Mouse (Mus musculus) ES-Bruce4 (cell line): ENCODE data around the gene Kmt2d. TPM values are rescaled to one million over a fixed set of nuclear protein-coding genes. Genes with fewer than 3 reads are reported as not detected.
A peak's percentile ranks its signal among the peaks of the same experiment; 100 is the strongest.

ENCODE experiments used
- H3K27ac ChIP-seq: 2 replicates; pipeline ENCODE4 v1.5.1; 2012; ENCODE audit warnings: low read length, inconsistent platforms; ENCODE audit not compliant: insufficient read depth
- H3K27me3 ChIP-seq: 2 replicates; pipeline ENCODE4 v1.6.1; 2012; ENCODE audit warnings: mild to moderate bottlenecking, low read length, inconsistent platforms; ENCODE audit not compliant: control insufficient read depth, poor library complexity, insufficient read depth, severe bottlenecking
- H3K36me3 ChIP-seq: 2 replicates; pipeline ENCODE4 v1.6.1; 2012; ENCODE audit warnings: inconsistent platforms, mild to moderate bottlenecking, low read length, moderate library complexity; ENCODE audit not compliant: control insufficient read depth, poor library complexity, insufficient read depth, severe bottlenecking
- H3K4me1 ChIP-seq: one replicate; pipeline ENCODE4 v1.8.1; 2011; ENCODE audit warnings: low read length; ENCODE audit not compliant: control insufficient read depth, insufficient read depth
- H3K4me3 ChIP-seq: 2 replicates; pipeline ENCODE4 v1.5.1; 2011; ENCODE audit warnings: low read depth, mild to moderate bottlenecking, low read length
- H3K9ac ChIP-seq: 2 replicates; pipeline ENCODE4 v1.6.1; 2012; ENCODE audit warnings: low read depth, mild to moderate bottlenecking, inconsistent platforms; ENCODE audit not compliant: poor library complexity, severe bottlenecking
- H3K9me3 ChIP-seq: replicated peaks from 2 replicates; pipeline ENCODE4 v1.6.1; 2012; ENCODE audit warnings: mild to moderate bottlenecking, low read length, inconsistent platforms; ENCODE audit not compliant: control insufficient read depth, poor library complexity, insufficient read depth, severe bottlenecking
- CTCF ChIP-seq: IDR thresholded peaks from one replicate; pipeline ENCODE4 v1.8.1; 2011; ENCODE audit warnings: low read depth, low read length
- EP300 ChIP-seq: IDR thresholded peaks from 2 replicates; pipeline ENCODE4 v1.6.1; 2011; ENCODE audit warnings: low read depth, low read length; ENCODE audit not compliant: insufficient read depth
- POLR2A ChIP-seq: IDR thresholded peaks from one replicate; pipeline ENCODE4 v1.8.1; 2011; ENCODE audit warnings: low read length; ENCODE audit not compliant: insufficient read depth
- polyA plus RNA-seq: library from polyadenylated mRNA; stranded (reverse); fragments of >200 nt; gene quantifications from 2 replicates; pipeline ENCODE4 v1.2.4, GENCODE M21; 2011; ENCODE audit warnings: low read depth; ENCODE audit not compliant: missing spikeins, insufficient read depth, insufficient read length

The Kmt2d gene
- polyA plus RNA-seq, 1 experiment, result 51.9 TPM

GRCm38 (mm10) chr15:98837006-98837742 lies 33.8 kb downstream of the Kmt2d start:
- H3K27ac ChIP-seq, result no peak overlapping the region
- TF ChIP-seq CTCF (no peak), EP300 (no peak), POLR2A (no peak)
- no peaks in the 10 kb centered on the region for H3K4me1 ChIP-seq
- no peaks in the 10 kb centered on the region for H3K27me3 ChIP-seq
- no peak overlapping the region for H3K9ac ChIP-seq
- H3K36me3 ChIP-seq, result peaks cover 44% of the 10 kb centered on the region
- H3K4me3 ChIP-seq, result no peak overlapping the region
- H3K9me3 ChIP-seq, result no peaks in the 10 kb centered on the region

DNA sequence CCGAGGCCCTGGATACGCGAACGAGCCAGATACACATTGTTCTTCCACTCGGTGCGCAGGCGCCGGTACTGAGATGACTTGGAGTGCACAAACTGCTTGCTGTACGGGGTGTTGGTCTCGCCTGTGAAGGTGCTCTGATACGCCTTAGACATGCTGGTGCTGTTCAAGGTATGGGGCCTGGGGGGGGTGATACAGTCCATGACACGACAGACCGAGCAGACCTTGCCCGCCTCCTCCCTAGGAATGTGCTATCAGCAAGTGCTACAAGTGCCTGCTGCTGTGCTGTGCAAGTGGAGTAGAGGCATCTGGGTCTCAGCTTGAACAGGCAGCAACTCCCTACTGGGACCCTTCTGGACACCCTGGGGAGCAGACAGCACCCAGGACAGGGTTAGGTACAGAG lies 35.7 kb downstream of the Kmt2d start:
- TF ChIP-seq POLR2A (no peak), EP300 (no peak), CTCF (no peak)
- Histone ChIP-seq H3K4me3 (no peak overlapping the region), H3K9me3 (no peaks in the 10 kb centered on the region), H3K27ac (no peak overlapping the region), H3K9ac (no peak overlapping the region), H3K4me1 (no peaks in the 10 kb centered on the region), H3K36me3 (peaks cover 39% of the 10 kb centered on the region), H3K27me3 (no peaks in the 10 kb centered on the region)

GRCm38 (mm10) chr15:98834059-98834458 lies 36.9 kb downstream of the Kmt2d start:
- H3K27ac ChIP-seq, result no peak overlapping the region
- TF ChIP-seq POLR2A (no peak), EP300 (no peak), CTCF (no peak)
- no peak overlapping the region for H3K4me3 ChIP-seq
- no peaks in the 10 kb centered on the region for H3K9me3 ChIP-seq
- no peaks in the 10 kb centered on the region for H3K4me1 ChIP-seq
- H3K9ac ChIP-seq, result no peak overlapping the region
- H3K36me3 ChIP-seq, result peaks cover 39% of the 10 kb centered on the region
- H3K27me3 ChIP-seq, result no peaks in the 10 kb centered on the region

GRCm38 (mm10) chr15:98833281-98833680 lies 37.7 kb downstream of the Kmt2d start:
- no peaks in the 10 kb centered on the region for H3K4me1 ChIP-seq
- H3K27ac ChIP-seq, result no peak overlapping the region
- H3K27me3 ChIP-seq, result no peaks in the 10 kb centered on the region
- H3K36me3 ChIP-seq, result peaks cover 36% of the 10 kb centered on the region
- no peaks in the 10 kb centered on the region for H3K9me3 ChIP-seq
- no peak overlapping the region for H3K9ac ChIP-seq
- TF ChIP-seq POLR2A, result no peak
- no peak for TF ChIP-seq CTCF
- no peak for TF ChIP-seq EP300
- H3K4me3 ChIP-seq, result no peak overlapping the region

- TF ChIP-seq POLR2A, result no peak
- TF ChIP-seq CTCF, result no peak
- no peak for TF ChIP-seq EP300
- Histone ChIP-seq H3K4me1 (no peaks in the 10 kb centered on the region), H3K36me3 (peaks cover 28% of the 10 kb centered on the region), H3K4me3 (no peak overlapping the region), H3K9me3 (no peaks in the 10 kb centered on the region), H3K9ac (peak overlapping the region; percentile 57; the same call in 1 of the 2 replicates), H3K27ac (peak overlapping the region; percentile 52; the same call in 1 of the 2 replicates), H3K27me3 (no peaks in the 10 kb centered on the region)
Measured at GRCm38 (mm10) chr15:98832161-98833058, 38.6 kb downstream of the Kmt2d start.
